Mouse (Mus musculus) layer of hippocampus, postnatal 10 days (tissue): ENCODE results near the gene Epha4. TPM values are rescaled to one million over a fixed set of nuclear protein-coding genes. Genes with fewer than 3 reads are reported as not detected.

Experiments used
- DNase-seq, 2 experiments: peaks; one replicate each; pipeline ENCODE4 v3.0.0; 2021; ENCODE audit warnings: low spot score in 2 of 2
- total RNA-seq, 2 experiments: library from RNA; stranded (reverse); gene quantifications; 2 replicates each; pipeline ENCODE4 v1.2.3; 2021

Gene Epha4
- total RNA-seq, 2 experiments from 2014 or later: 303 to 317 TPM

DNA sequence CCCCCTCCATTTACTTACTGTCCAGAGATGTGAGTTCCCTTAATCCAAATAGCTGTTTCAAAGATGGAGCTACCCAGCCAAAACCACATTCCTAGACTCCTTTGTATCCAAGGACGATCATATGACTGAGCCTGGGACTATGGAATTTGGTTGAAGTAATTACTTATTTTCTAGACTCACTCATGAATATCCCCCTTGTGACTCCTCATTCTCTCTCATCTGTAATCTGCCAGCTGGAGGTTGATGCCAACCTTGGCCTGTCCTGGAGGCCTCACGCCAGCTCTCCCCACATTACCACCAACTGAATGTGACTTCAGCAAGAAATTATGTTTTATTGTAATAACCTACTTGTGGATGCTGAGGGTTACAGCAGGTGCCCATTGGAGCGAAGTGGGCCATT lies 104.7 kb downstream of the Epha4 start:
- no peak for DNase-seq

DNA sequence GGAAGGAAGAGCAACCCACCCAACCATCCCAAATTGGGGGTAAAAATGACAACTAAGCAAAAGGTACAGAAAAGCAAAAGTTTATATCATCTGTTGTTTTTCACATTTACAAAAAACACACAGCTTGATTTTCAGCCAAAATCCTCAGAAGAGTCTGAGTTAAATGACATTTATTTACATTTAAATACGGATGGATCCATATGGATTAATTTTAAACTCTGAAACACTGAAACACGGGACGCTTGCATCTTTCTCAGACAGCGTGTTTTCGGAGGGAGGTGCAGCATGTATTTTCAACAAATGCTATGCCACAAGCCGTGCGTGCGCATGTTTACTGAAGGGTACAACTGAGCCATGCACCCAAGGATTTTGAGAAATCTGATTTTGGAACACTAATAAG lies 105.4 kb downstream of the Epha4 start:
- no peak for DNase-seq

DNA sequence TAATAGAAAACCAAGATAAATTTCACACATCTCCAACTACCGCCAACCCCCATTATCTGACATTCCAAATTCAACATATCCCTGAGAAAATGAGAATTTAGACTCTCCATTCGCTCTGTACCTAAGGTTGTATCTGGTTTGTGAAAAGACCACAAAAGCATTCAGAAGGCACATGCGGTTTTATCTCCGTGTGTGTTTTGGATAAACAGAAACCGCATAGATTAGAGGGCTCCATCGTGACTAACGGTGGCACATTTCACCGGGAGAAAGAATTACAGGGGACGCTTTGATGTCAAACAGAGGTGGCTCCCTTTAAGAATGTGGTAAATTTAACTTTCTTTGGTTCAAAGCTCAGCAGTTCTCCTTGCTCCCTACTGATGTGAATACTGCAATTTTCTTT lies 107.5 kb downstream of the Epha4 start:
- no peak for DNase-seq

DNA sequence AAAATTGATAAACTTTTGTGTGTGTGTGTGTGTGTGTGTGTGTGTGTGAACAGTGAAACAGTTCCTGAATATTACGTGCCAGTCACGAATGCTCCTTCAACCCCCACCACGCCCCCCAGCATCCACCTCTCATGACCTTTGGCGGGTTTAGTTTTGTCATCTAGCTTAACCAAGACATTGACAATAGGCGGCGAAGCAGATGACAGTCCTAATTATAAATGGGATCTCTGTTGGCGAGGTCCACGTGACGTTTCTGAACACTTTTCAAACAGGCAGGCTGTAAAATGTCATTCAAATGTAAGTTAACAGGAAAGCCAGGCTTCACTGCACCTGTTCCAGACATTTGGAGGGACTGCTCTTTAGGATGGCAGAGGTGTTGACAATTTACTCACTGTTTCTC lies 108.3 kb downstream of the Epha4 start:
- no peak for DNase-seq

DNA sequence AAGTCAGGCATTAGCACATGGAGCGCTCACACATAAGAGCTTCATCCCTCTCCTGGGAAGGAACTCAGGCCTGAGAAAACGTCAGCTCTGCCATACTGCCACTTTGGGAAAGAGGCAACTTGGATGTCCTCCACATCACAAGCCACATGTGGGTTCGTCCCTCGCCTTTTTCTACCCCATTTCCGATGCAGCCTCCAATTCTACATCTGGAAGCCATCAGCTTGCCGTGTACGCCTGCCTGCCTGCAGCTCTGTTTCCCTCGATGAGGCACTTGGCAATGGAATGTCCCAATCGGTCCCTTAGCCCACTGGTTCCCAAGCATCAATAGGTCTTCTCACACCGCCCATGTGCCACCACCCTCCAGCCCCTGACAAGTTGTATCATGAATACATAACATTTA lies 110.4 kb downstream of the Epha4 start:
- DNase-seq: no peak

DNA sequence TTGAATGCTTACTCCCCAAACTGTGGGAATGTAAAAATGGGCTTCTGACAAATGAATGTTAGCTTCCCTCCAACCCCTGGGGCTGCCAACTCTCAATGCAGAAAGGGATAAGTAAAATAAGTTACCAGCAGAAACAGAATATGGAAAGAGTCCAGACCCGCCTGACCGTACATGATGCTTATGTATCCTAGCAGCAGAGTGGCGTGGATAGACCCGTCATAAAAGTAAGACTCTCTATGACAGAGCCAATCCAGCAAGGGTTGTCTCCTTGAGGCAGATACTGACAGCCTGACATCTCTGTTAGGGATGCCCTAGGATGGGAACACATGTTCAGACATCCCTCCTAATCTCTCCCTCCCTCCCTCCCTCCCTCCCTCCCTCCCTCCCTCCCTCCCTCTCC lies 111.9 kb downstream of the Epha4 start:
- no peak for DNase-seq

DNA sequence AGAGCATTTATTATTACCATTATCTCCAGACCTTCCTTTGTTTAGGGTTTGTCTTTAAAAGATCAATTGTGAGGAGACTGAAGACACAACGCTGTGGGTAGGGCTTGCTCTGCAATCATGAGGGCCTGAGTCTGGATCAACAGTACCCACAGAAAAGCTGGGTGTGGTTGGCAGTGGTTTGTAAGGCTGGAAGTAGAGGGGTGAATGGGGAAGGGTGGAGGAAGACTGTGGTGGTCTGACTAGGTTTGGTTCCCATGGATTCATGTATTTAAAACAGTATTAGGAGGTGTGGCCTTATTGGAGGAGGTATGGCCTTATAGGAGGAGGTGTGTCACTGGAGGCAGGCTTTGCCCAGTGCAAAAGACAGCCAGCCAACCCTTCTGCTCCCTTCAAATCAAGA lies 113.4 kb downstream of the Epha4 start:
- no peak for DNase-seq

DNA sequence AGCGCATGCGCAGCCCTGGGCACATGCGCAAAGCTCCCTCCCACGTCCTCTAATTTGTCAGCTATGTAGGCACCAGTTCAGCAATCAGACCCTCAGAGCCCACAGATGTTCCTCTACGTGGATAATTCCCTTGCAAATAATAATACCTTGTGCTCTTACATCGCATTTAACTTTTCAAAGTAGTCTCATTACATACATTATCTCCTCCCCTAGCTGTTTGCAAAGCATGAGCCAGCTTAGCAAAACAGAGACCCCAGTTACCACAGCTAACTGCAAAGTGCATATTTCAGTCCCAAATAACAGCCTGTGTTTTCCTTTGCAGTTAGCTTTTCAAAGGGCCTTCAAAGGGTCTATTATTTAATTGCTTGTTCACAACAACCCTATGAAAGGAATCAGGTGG lies 123.3 kb downstream of the Epha4 start:
- DNase-seq: no peak

DNA sequence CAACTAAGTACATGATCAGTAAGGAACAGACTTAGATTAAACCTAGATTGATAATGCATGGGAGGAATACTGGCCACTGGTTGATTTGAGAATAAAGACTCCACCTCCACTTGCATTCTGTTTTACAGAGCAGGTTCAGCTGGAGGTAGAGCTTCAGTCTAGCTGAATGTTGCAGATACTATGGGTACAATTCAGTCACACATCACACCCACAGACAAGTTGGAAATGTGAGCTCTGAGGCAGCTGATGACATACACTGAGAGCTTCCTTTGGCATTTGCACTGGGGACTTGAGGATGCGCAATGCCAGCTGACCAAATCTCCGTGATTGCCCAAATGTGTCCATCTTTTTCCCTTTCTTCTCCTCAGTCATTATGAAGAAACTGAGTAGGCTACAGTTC lies 125.8 kb downstream of the Epha4 start:
- no peak for DNase-seq

DNA sequence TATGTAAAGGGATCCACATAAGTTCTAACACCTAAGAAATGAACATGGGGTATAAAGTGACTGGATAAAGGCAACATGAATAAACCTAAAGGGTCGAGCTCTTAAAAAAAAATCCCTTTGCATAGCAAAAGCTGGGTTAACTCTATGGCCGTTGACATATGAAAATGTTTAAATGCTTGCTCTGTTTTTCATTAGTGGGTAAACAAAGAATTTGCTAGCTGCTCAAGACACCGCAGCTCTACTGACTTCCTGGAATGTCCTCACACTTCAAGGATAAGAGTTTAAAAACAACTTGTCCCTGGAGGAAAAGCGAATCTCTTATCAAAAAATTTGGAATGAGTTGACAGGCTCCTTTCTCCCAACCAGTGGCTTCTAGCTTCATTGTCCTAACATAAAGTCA lies 126.3 kb downstream of the Epha4 start:
- no peak for DNase-seq

DNA sequence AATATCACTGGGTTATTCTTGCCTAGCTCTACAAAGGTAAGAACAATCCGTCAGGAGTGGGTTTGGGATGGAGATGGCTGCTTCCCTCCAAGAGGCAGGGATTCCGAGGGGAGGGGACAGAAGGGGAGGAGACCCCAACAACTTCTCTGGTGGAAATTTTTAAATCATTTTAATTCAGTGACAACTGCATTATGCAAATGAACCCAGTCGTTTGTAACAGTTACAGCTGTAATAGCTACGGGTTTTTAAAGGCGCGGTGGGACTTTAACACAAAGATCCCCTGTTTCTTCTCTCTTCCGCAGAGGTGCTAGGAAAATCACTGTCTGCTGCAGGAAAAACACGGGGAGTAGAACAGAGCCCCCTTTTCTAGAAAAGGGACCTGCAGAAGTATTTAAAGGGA lies 129.3 kb downstream of the Epha4 start:
- no peak for DNase-seq

DNA sequence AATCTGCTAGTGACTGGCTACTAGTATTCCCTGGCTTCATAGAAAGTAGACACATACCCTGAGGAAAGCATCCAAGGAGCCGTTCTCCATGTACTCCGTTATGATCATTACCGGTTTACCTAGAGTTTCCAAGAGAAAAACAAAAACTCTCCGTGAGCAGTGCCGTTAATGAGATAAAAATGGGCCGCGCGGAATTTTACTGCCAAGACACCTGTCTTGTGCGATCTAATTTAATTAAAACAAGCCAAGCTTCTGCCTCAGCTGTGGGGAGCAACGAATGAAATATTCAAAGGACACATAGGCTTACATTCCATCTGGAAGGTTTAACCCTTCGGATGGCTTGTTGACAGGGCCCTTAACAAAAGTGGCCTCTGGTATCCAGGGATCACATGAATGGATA lies 131.4 kb downstream of the Epha4 start:
- DNase-seq: no peak

DNA sequence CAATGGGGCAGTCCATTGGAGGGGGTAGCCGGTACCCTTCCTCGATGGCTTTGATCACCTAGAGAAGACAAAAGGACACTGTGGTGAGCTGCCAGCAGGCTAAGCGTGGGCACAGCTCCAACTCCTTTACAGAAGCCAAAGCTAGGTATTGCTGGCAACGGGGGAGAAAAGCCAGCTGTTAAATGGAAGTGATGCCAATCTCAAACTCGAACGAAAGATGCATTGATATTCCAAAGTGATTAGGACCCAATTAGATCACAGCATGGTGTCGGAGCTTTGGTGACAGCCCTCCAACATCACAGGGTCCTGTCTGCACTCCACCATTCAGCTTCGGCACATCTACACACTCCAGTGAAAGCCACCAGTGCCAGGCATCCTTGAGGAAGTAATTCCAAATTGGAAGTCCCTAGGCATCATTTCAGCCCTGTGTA lies 137.3 kb downstream of the Epha4 start:
- DNase-seq: no peak

DNA sequence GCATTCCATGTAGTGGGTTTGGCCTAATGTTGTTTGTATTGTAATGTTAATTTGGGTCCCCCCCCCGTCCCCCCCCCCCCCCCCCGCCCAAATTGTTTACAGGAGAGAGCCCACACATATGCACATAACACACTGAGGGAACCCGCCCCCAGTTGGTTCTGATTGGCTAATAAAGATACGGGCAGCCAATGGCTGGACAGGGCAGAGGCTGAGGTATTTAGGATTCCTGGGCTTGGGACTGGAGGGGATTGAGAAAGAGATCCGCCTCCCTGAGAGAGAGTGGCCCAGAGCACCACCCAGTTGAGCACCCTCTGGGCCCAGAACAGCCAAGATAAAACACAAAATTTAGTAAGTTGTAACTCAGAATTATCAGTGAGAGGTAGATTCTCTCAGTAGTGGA lies 140.8 kb downstream of the Epha4 start:
- no peak for DNase-seq

DNA sequence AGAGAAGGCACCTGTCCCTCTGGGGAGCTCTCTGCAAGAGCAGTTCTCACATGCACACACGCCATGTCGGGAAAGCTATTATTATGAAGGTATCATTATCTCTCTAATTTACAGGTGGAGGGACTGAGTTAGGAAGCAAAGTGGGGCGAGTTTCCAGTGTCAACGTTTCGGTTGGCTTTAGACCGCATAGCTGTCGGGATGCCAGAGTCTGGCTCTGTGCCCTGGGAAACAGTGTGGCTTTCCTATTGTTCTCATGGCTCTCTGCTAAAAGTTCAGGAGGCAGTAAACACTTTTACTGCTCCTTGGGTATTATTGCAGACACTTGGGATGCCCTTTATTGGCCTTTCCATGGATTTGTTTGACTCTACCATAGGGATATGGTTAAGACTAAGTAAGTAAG lies 144.0 kb downstream of the Epha4 start:
- no peak for DNase-seq

DNA sequence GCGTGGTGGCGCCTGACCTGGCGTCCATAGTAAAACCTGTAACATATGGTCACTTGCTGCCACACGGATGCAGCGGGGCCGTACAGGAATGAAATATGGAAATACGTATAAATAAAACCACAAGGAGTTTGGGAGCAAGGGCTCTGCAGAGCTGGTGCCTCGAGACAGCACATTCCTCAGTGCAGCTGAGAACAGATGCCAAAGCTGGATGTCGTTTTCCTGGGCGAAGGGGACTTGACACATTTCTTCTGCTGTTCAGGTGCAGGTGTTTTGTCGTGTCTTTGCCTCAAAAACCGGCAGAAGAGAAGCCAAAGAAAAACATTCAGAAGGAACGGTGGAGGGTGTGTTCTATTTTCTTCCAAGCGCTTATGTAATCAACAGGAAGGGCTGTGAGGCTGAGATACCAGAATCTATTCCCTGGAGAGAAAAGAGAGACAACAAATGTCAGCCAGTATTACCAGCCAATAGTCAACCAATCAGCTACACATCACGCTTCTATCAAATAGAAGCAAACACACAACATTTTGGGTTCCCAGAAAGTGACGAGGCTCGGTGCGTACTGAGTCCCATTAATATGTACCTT lies 145.5 kb downstream of the Epha4 start:
- DNase-seq: no peak

DNA sequence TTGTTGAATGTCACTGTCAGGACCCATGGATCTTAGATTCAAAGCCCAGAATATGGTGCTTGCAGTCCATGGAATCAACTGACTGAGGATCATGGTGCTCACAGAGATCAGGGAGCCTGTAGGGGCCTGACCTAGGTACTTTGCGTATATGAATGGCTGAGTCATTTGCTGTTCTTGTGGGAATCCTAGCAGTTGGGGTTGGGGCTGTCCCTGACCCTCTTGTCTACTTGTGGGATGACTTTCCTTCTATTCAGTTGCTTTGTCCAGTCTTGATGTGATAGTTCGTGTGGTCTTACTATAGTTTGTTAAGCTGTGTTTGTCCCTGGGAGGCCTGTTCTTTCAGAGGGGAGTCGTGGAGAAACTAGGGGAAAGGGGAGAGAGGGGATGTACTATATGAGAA lies 149.0 kb downstream of the Epha4 start:
- DNase-seq: no peak

DNA sequence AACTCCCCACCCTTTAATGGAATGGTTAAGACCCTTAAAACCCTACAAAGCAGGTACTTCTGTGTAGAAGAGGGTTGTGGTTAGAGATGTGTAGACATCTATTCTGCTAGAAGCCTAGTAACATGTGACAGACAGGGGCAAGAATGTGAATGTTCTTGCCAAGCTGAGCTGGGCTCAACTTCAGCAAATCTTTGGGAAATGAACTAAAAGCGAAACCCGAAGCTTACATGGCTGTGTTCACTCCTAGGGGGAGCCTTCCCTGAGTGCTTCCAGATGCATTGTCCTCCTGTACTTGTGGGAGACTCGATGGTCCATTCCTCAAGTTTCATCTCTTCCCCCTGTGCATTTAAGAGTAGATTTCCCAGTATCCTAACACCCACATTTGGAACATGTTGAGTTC lies 150.3 kb downstream of the Epha4 start:
- DNase-seq: no peak

DNA sequence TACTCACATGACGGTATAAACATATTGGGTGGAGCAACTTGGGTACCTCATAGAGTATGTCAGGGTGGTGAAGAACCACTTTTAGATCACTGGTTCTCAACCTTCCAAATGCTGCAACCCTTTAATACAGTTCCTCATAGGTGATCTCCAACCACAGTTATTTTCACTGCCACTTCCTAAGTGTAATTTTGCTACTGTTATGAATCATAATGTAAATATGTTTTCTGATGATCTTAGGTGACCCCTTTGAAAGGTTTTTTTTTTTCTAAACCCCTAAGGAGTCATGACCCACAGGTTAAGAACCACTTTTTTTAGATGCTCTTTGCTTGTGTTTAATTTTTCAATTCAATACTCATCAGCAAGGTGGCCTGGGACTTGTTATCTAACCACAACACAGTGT lies 151.0 kb downstream of the Epha4 start:
- no peak for DNase-seq

DNA sequence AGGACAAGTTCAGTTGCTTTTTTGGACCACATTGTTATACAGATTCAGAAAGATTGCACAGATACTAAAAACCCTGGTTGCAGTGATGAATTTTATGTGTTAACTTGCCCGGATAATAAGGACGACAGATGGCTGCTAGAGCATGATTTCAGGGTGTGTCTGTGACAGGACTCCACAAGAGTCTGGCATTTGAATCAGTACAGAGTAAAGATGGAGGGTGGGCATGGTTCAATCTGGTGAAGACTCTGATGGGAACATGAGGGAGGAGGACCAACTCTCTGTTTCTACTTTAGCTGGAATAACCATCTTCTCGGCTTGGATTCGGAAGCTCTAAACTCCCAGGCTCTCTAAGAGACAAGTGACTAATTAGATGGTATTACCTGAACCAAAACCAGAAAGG lies 168.4 kb downstream of the Epha4 start:
- DNase-seq: peak in 1 of 2 experiments; percentile 31

DNA sequence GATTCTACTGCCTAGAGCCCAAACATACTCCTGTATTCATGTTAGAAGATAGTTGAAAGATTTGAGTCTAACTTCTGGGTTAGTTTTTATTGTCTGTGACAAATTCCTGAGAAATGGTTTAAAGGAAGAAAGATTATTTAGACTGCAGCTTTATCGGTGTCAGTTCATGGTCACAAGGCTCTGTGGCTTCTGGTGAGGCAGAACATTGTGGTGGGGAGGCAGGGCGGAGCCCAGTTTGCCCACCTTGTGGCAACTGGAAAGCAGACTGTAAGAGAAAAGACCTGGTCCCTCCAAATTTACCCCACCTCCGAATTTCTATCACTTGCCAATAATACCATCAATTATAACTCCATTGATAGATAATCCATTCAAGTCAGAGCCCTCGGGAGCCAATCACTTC lies 171.1 kb downstream of the Epha4 start:
- DNase-seq: no peak

DNA sequence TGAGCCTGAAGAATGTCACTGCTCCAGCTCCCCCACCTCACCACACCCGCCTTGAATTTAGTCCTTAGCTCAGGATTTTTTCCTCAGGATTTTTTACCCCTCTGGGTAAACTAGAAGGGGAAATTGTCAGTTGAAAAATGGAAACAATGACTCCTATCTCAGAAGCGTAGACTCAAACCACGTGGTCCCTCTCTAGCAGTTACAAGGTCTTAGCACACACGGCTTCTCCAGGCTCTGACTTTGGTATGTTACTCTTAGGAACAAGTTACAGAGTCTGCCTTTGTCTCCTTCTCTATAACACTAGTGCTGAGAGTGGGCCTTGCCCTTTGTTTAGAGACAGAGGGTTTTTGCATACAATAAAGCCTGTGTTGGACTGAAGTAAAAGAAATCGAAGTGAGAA lies 175.2 kb downstream of the Epha4 start:
- DNase-seq: no peak

DNA sequence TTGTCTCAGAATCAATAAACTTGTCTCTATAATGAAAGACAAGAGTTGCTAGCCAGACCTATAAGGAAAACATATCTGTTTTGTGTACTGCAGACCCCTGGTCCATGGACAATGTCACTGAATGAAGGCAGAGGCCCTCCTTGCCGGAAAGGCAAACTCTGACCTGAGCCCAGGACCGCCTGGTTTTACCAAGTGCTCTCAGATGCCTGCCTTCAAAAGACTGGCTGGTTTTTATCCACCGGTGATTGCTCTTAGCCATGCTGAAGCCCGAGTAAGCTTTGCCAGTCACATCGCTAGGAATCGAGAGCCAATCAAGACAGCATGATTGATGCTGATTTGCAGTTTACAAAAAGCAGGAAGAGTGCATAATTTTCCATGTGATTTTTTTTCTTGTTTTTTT lies 176.5 kb downstream of the Epha4 start:
- DNase-seq: no peak

DNA sequence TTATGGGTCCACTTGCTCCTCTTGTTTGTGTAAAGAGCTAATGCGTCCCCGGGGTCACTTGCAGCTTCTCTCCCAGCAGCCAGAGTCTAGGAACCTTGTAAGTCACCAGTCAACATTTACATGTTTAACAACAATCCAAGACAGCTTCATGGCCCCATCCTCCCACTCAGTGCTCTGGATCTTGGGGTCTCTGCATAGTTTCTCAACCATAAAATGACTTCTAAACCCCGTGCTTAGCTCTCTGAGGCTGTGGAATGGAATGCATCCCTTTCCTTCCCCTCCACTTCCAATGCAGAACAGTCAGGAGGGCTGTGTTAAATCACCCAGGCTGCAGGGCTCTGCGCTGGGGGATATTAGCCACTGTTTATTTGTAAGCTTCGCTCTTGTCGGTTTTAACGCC lies 178.0 kb downstream of the Epha4 start:
- DNase-seq: no peak
